Mouse (Mus musculus): ENCODE measurements around the gene Lmna. TPM values are rescaled to one million over a fixed set of nuclear protein-coding genes. Genes with fewer than 3 reads are reported as not detected.

The Lmna gene
- polyA plus RNA-seq, 1 experiment from 2014 or later = 31.0 TPM

DNA sequence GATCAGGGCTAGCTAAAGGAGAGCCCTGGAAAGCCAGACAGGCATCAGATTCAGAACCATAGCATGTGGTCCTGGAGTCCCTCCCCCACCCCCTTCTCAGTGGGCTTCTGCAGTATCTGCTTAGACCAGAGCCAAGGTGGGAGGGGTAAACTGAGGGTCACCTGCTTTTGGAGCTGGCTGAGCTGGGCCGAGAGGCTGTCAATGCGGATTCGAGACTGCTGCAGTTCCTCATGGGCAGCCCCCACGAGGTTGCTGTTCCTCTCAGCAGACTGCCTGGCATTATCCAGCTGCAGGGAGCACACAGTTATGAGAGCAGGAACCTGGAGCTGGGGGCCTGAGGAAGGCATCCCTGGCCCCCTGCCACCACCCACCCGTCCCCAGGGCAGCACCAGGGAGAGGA, 23.7 kb downstream of the Lmna start:
- H3K4me3 ChIP-seq (replicated peaks; ENCODE audit: low read depth, low read length) = no peak overlapping the region
- 0 out of 2 replicates have a peak, but pooled peaks cover 9% of the 10 kb centered on the region for H3K36me3 ChIP-seq (ENCODE audit: control insufficient read depth, insufficient read depth, low read length)
- H3K4me1 ChIP-seq (ENCODE audit: control insufficient read depth, insufficient read depth, low read length) = no peaks in the 10 kb centered on the region; the same call in 1 of the 2 replicates
- 67% methylated on average over 5 of the region's 5 CpGs for WGBS
- ATAC-seq (ENCODE audit: low FRiP score, low TSS enrichment) = no peak
- no peak overlapping the region for H3K9ac ChIP-seq (replicated peaks; ENCODE audit: low read length)
- no peak for DNase-seq
- no peak overlapping the region for H3K27ac ChIP-seq (replicated peaks; ENCODE audit: low read depth, low read length)
- H3K27me3 ChIP-seq (ENCODE audit: control insufficient read depth, insufficient read depth, low read length) = peaks cover 38% of the 10 kb centered on the region
- no peak overlapping the region for H3K4me2 ChIP-seq (ENCODE audit: low read length)
- H3K9me3 ChIP-seq (ENCODE audit: control insufficient read depth, low read length) = no peaks in the 10 kb centered on the region

DNA sequence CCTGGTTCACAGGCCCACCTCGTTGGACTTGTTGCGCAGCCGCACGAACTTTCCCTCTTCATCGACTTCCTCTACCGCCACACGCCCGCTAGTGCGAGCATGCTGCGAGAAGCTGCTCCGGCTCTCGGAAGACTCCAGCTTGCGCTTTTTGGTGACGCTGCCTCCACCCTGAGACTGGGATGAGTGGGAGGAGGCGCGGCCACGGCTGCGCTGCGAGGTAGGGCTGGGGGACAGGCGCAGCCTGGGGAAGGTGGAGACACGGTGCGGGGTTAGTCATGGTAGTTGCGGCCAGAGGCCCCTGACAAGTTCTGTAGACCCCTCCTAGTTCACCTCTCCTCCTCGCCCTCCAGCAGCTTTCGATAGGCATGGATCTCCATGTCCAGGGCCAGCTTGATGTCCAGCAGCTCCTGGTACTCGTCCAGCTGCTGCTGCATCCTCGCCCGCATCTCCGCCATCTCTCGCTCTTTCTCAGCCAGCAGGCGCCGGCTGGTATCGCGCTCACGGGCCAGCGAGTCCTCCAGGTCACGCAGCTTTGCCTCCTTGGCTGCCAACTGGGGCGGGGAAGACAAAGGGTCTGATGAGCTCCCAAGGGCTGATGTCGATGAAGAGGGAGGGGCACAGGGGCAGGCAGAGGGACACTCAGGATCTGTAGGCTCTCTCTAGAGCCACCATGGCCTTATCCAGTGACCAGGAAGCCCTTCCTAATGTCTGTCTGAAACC, 25.0 kb downstream of the Lmna start:
- no peaks in the 10 kb centered on the region; the same call in 1 of the 2 replicates for H3K4me1 ChIP-seq (ENCODE audit: control insufficient read depth, insufficient read depth, low read length)
- peak overlapping the region; percentile 1; the same call in 1 of the 2 replicates for H3K4me3 ChIP-seq (replicated peaks; ENCODE audit: low read depth, low read length)
- H3K9me3 ChIP-seq (ENCODE audit: control insufficient read depth, low read length) = no peaks in the 10 kb centered on the region
- 7% methylated on average over 39 of the region's 39 CpGs for WGBS
- peak overlapping the region; percentile 33 for H3K4me2 ChIP-seq (ENCODE audit: low read length)
- ATAC-seq (ENCODE audit: low FRiP score, low TSS enrichment) = no peak
- H3K36me3 ChIP-seq (ENCODE audit: control insufficient read depth, insufficient read depth, low read length) = 0 out of 2 replicates have a peak, but pooled peaks cover 9% of the 10 kb centered on the region
- H3K27ac ChIP-seq (replicated peaks; ENCODE audit: low read depth, low read length) = no peak overlapping the region
- peak; percentile 38 for DNase-seq
- peaks cover 38% of the 10 kb centered on the region for H3K27me3 ChIP-seq (ENCODE audit: control insufficient read depth, insufficient read depth, low read length)
- H3K9ac ChIP-seq (replicated peaks; ENCODE audit: low read length) = no peak overlapping the region; the same call in 1 of the 2 replicates

- Histone ChIP-seq H3K36me3 (ENCODE audit: control insufficient read depth, insufficient read depth, low read length) (0 out of 2 replicates have a peak, but pooled peaks cover 9% of the 10 kb centered on the region), H3K9me3 (ENCODE audit: control insufficient read depth, low read length) (no peaks in the 10 kb centered on the region), H3K27me3 (ENCODE audit: control insufficient read depth, insufficient read depth, low read length) (peaks cover 38% of the 10 kb centered on the region), H3K27ac (replicated peaks; ENCODE audit: low read depth, low read length) (no peak overlapping the region), H3K4me1 (ENCODE audit: control insufficient read depth, insufficient read depth, low read length) (no peaks in the 10 kb centered on the region; the same call in 1 of the 2 replicates), H3K4me2 (ENCODE audit: low read length) (no peak overlapping the region), H3K9ac (replicated peaks; ENCODE audit: low read length) (no peak overlapping the region), H3K4me3 (replicated peaks; ENCODE audit: low read depth, low read length) (no peak overlapping the region)
- 2% methylated on average over 5 of the region's 5 CpGs for WGBS
- peak; percentile 89 for DNase-seq
- ATAC-seq (ENCODE audit: low FRiP score, low TSS enrichment) = no peak; the same call in 1 of the 2 replicates
These were observed 26.1 kb downstream of the Lmna start for GRCm38 (mm10) chr3:88483621-88484020.

DNA sequence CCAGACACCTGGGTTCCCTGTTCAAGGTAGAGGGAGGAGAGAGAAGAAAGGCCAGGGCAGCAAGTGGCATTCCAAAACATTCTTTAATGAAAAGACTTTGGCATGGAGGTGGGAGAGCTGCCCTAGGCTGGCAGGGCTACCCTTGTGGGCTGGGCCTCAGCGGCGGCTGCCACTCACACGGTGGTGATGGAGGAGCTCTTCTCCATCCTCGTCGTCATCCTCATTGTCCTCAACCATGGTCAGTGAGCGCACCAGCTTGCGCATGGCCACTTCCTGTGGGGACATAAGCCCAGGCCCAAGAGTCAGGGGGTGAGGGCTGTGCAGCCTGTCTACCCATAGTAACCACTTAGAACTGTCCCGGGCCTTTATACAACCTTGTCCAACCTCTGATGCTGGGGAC, 26.6 kb downstream of the Lmna start:
- no peaks in the 10 kb centered on the region; the same call in 1 of the 2 replicates for H3K4me1 ChIP-seq (ENCODE audit: control insufficient read depth, insufficient read depth, low read length)
- no peak overlapping the region for H3K9ac ChIP-seq (replicated peaks; ENCODE audit: low read length)
- H3K9me3 ChIP-seq (ENCODE audit: control insufficient read depth, low read length) = no peaks in the 10 kb centered on the region
- H3K27ac ChIP-seq (replicated peaks; ENCODE audit: low read depth, low read length) = no peak overlapping the region
- peaks cover 38% of the 10 kb centered on the region for H3K27me3 ChIP-seq (ENCODE audit: control insufficient read depth, insufficient read depth, low read length)
- 0 out of 2 replicates have a peak, but pooled peaks cover 9% of the 10 kb centered on the region for H3K36me3 ChIP-seq (ENCODE audit: control insufficient read depth, insufficient read depth, low read length)
- no peak overlapping the region for H3K4me3 ChIP-seq (replicated peaks; ENCODE audit: low read depth, low read length)
- 79% methylated on average over 8 of the region's 8 CpGs for WGBS
- DNase-seq (no peak), ATAC-seq (ENCODE audit: low FRiP score, low TSS enrichment) (peak; percentile 43; the same call in 1 of the 2 replicates)
- H3K4me2 ChIP-seq (ENCODE audit: low read length) = no peak overlapping the region

DNA sequence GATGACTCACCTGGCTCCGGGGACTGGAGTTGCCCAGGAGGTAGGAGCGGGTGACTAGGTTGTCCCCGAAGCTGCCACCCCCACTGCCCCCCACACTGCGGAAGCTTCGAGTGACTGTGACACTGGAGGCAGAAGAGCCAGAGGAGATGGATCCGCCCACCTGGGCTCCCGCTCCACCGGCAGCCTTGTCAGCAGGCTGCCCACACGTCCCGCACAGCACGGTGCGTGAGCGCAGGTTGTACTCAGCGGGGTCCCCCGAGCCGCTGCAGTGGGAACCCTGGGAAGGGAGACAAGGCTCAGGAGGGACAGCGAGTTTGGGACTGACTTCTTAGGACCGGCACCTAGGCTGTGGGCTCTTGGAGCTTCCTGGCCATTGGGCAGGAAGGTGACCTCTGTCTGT, 27.4 kb downstream of the Lmna start:
- DNase-seq (no peak), ATAC-seq (ENCODE audit: low FRiP score, low TSS enrichment) (no peak)
- Histone ChIP-seq H3K4me1 (ENCODE audit: control insufficient read depth, insufficient read depth, low read length) (no peaks in the 10 kb centered on the region; the same call in 1 of the 2 replicates), H3K9ac (replicated peaks; ENCODE audit: low read length) (no peak overlapping the region), H3K36me3 (ENCODE audit: control insufficient read depth, insufficient read depth, low read length) (0 out of 2 replicates have a peak, but pooled peaks cover 9% of the 10 kb centered on the region), H3K4me3 (replicated peaks; ENCODE audit: low read depth, low read length) (no peak overlapping the region), H3K9me3 (ENCODE audit: control insufficient read depth, low read length) (no peaks in the 10 kb centered on the region), H3K27me3 (ENCODE audit: control insufficient read depth, insufficient read depth, low read length) (peaks cover 38% of the 10 kb centered on the region), H3K27ac (replicated peaks; ENCODE audit: low read depth, low read length) (no peak overlapping the region), H3K4me2 (ENCODE audit: low read length) (no peak overlapping the region)
- 30% methylated on average over 18 of the region's 18 CpGs for WGBS

GRCm38 (mm10) chr3:88481372-88482040, 28.2 kb downstream of the Lmna start:
- Histone ChIP-seq H3K27me3 (ENCODE audit: control insufficient read depth, insufficient read depth, low read length) (peaks cover 38% of the 10 kb centered on the region), H3K9ac (replicated peaks; ENCODE audit: low read length) (no peak overlapping the region)

GRCm38 (mm10) chr3:88480679-88481078, 29.1 kb downstream of the Lmna start:
- Histone ChIP-seq H3K4me3 (replicated peaks; ENCODE audit: low read depth, low read length) (no peak overlapping the region), H3K9me3 (ENCODE audit: control insufficient read depth, low read length) (no peaks in the 10 kb centered on the region), H3K27ac (replicated peaks; ENCODE audit: low read depth, low read length) (no peak overlapping the region), H3K36me3 (ENCODE audit: control insufficient read depth, insufficient read depth, low read length) (0 out of 2 replicates have a peak, but pooled peaks cover 1% of the 10 kb centered on the region), H3K4me1 (ENCODE audit: control insufficient read depth, insufficient read depth, low read length) (no peaks in the 10 kb centered on the region; the same call in 1 of the 2 replicates), H3K9ac (replicated peaks; ENCODE audit: low read length) (no peak overlapping the region), H3K4me2 (ENCODE audit: low read length) (no peak overlapping the region), H3K27me3 (ENCODE audit: control insufficient read depth, insufficient read depth, low read length) (peaks cover 32% of the 10 kb centered on the region)
- no peak for ATAC-seq (ENCODE audit: low FRiP score, low TSS enrichment)
- no peak for DNase-seq
- 88% methylated on average over 5 of the region's 5 CpGs for WGBS

More at GRCm38 (mm10) chr3:88481372-88482040, 28.2 kb downstream of the Lmna start:
- Histone ChIP-seq H3K36me3 (ENCODE audit: control insufficient read depth, insufficient read depth, low read length) (0 out of 2 replicates have a peak, but pooled peaks cover 9% of the 10 kb centered on the region), H3K4me2 (ENCODE audit: low read length) (no peak overlapping the region), H3K4me3 (replicated peaks; ENCODE audit: low read depth, low read length) (no peak overlapping the region), H3K9me3 (ENCODE audit: control insufficient read depth, low read length) (no peaks in the 10 kb centered on the region), H3K4me1 (ENCODE audit: control insufficient read depth, insufficient read depth, low read length) (no peaks in the 10 kb centered on the region; the same call in 1 of the 2 replicates), H3K27ac (replicated peaks; ENCODE audit: low read depth, low read length) (no peak overlapping the region)
- ATAC-seq (ENCODE audit: low FRiP score, low TSS enrichment) (no peak), DNase-seq (no peak)
- 57% methylated on average over 8 of the region's 8 CpGs for WGBS

DNA sequence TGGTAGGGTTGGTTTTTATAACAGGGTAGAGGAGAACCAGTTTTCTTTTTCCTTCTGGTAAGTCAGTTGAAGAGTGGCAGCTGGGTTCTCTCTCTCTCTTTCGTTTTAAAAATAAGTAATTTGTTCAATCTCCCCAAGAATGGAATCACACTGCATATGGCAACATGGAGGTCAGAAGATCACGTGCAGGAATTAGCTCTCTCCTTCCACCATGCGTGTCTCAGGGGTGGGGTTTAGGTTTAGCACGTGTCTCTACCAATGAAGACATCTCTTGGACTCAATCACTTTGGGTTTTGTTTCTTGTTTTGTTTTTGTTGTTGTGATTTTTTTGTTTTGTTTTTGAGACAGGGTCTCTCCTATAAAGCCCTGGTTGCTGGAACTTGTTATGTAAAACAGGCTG, 29.9 kb downstream of the Lmna start:
- ATAC-seq (ENCODE audit: low FRiP score, low TSS enrichment) (no peak), DNase-seq (no peak)
- Histone ChIP-seq H3K27ac (replicated peaks; ENCODE audit: low read depth, low read length) (no peak overlapping the region), H3K36me3 (ENCODE audit: control insufficient read depth, insufficient read depth, low read length) (no peaks in the 10 kb centered on the region), H3K27me3 (ENCODE audit: control insufficient read depth, insufficient read depth, low read length) (peaks cover 25% of the 10 kb centered on the region), H3K4me1 (ENCODE audit: control insufficient read depth, insufficient read depth, low read length) (no peaks in the 10 kb centered on the region; the same call in 1 of the 2 replicates), H3K9ac (replicated peaks; ENCODE audit: low read length) (no peak overlapping the region), H3K9me3 (ENCODE audit: control insufficient read depth, low read length) (no peaks in the 10 kb centered on the region), H3K4me3 (replicated peaks; ENCODE audit: low read depth, low read length) (no peak overlapping the region), H3K4me2 (ENCODE audit: low read length) (no peak overlapping the region)
- WGBS = 86% methylated on average over 4 of the region's 4 CpGs
